Mouse (Mus musculus) myocyte (in vitro differentiated cells): ENCODE measurements around the gene Bcas3.

ENCODE experiments used
- CEBPB ChIP-seq: IDR thresholded peaks from 2 replicates; pipeline ENCODE4 v1.6.1; 2011; ENCODE audit warnings: mild to moderate bottlenecking, moderate library complexity; ENCODE audit not compliant: poor library complexity, insufficient read depth, severe bottlenecking
- E2F4 ChIP-seq: IDR thresholded peaks from one replicate; pipeline ENCODE4 v1.6.1; 2011; ENCODE audit warnings: mild to moderate bottlenecking, control low read depth, moderate library complexity; ENCODE audit not compliant: insufficient read depth
- MYOD1 ChIP-seq, 3 experiments: IDR thresholded peaks; one replicate each; pipeline ENCODE4 v1.6.1; 2011; ENCODE audit warnings: control low read depth in 2 of 3, low read depth in 2 of 3, mild to moderate bottlenecking in 2 of 3, moderate library complexity in 1 of 3; ENCODE audit not compliant: insufficient read length in 2 of 3, control insufficient read depth in 1 of 3
- POLR2A ChIP-seq: IDR thresholded peaks from one replicate; pipeline ENCODE4 v1.6.1; 2011; ENCODE audit warnings: low read depth, mild to moderate bottlenecking, control low read depth, moderate library complexity; ENCODE audit not compliant: insufficient read length
- TCF3 ChIP-seq: IDR thresholded peaks from one replicate; pipeline ENCODE4 v1.6.1; 2011; ENCODE audit warnings: low read depth, control low read depth; ENCODE audit not compliant: insufficient read length
- USF1 ChIP-seq: IDR thresholded peaks from one replicate; pipeline ENCODE4 v1.6.1; 2011; ENCODE audit warnings: low read depth, mild to moderate bottlenecking, control low read depth, moderate library complexity

DNA sequence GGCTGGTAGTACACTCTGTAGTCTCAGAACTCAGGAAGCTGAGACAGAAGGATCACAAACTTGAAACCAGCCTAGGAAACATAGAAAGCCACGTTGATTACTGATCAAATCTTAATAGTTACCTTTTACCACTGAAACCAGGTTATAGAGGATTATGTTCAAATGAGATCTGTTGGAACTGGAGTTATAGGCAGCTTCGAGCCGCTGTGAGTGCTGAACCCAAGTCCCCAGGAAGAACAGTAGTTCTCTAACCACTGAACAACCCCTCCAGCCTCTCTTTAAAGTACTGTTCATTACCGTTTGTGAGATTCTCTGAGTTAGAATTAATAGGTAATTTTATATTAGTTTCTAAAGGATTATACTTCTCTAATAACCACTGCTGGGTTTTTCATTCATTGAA, 188.0 kb downstream of the Bcas3 start:
- TF ChIP-seq POLR2A, result no peak
- TF ChIP-seq CEBPB, result no peak
- no peak for TF ChIP-seq USF1
- no peak for TF ChIP-seq TCF3
- no peak for TF ChIP-seq E2F4
- TF ChIP-seq MYOD1 (IDR thresholded peaks at IDR 0.05; ENCODE audit: control insufficient read depth in 1 of 3, insufficient read length in 2 of 3, low read depth in 2 of 3), result no peak
